Mouse (Mus musculus) heart, adult 2 months (tissue): ENCODE results near the gene Rbm8a2. TPM values are rescaled to one million over a fixed set of nuclear protein-coding genes. Genes with fewer than 3 reads are reported as not detected.

Experiments used
- DNase-seq, 2 experiments: peaks; one replicate each; pipeline ENCODE4 v3.0.0; 2021
- H3K27ac ChIP-seq: fragments of 200-600 bp; 2 replicates; pipeline ENCODE4 v1.8.1; 2022
- H3K27me3 ChIP-seq: fragments of 200-500 bp; 2 replicates; pipeline ENCODE4 v1.6.1; 2012; ENCODE audit warnings: mild to moderate bottlenecking, low read length, inconsistent platforms, mixed read lengths; ENCODE audit not compliant: control insufficient read depth, insufficient read depth
- H3K36me3 ChIP-seq: fragments of 200-500 bp; 2 replicates; pipeline ENCODE4 v1.6.1; 2012; ENCODE audit warnings: low read length, inconsistent platforms; ENCODE audit not compliant: control insufficient read depth, insufficient read depth
- H3K4me1 ChIP-seq: fragments of 200-500 bp; 2 replicates; pipeline ENCODE4 v1.6.1; 2011; ENCODE audit warnings: low read length; ENCODE audit not compliant: control insufficient read depth, insufficient read depth
- H3K4me3 ChIP-seq: fragments of 200-600 bp; 2 replicates; pipeline ENCODE4 v1.8.1; 2022
- H3K79me2 ChIP-seq: fragments of 200-500 bp; replicated peaks from 2 replicates; pipeline ENCODE4 v1.6.1; 2012; ENCODE audit warnings: mild to moderate bottlenecking, inconsistent platforms, low read length, moderate library complexity, mixed read lengths; ENCODE audit not compliant: control insufficient read depth, insufficient read depth
- H3K9ac ChIP-seq: fragments of 200-500 bp; 2 replicates; pipeline ENCODE4 v1.6.1; 2012; ENCODE audit warnings: low read depth, mild to moderate bottlenecking, control low read depth, inconsistent platforms, low read length, mixed read lengths
- CTCF ChIP-seq: fragments of 200-600 bp; IDR thresholded peaks from 2 replicates; pipeline ENCODE4 v1.8.1; 2022; ENCODE audit warnings: antibody characterized with exemption, mild to moderate bottlenecking, moderate library complexity
- EP300 ChIP-seq: fragments of 200-500 bp; IDR thresholded peaks from 2 replicates; pipeline ENCODE4 v1.6.1; 2011; ENCODE audit warnings: low read depth, low read length, control low read depth; ENCODE audit not compliant: insufficient read depth
- POLR2A ChIP-seq: fragments of 200-500 bp; IDR thresholded peaks from 2 replicates; pipeline ENCODE4 v1.6.1; 2011; ENCODE audit warnings: mild to moderate bottlenecking, low read depth, low read length, control low read depth; ENCODE audit not compliant: insufficient read depth
- WGBS: fragments of 180-500 bp; shearing (Covaris S2); methylation state at CpG from one replicate; pipeline ENCODE4 v1.1.7; 2018; 5-methylcytosine and 5-hydroxymethylcytosine counted together
- intact Hi-C: fragments of 180-260 bp; cut with DNase I; formaldehyde crosslinking; loops from one replicate; pipeline ENCODE4 v1.15.1; 2025
- polyA plus RNA-seq: library from polyadenylated mRNA; depleted of rRNA; stranded (reverse); fragments of >200 nt; gene quantifications from 2 replicates; pipeline ENCODE4 v1.2.3, GENCODE M21; 2012; rRNA removed
- total RNA-seq, 2 experiments: library from RNA; stranded (reverse); gene quantifications; 2 replicates each; pipeline ENCODE4 v1.2.3; 2021

Gene Rbm8a2
- total and polyA plus RNA-seq, 3 experiments = not detected

GRCm38 (mm10) chr1:175943168-175943567 is 35.7 kb downstream of the Rbm8a2 start:
- Histone ChIP-seq H3K27ac (no peak overlapping the region), H3K4me1 (no peaks in the 10 kb centered on the region), H3K27me3 (no peaks in the 10 kb centered on the region), H3K36me3 (no peaks in the 10 kb centered on the region), H3K9ac (no peak overlapping the region), H3K79me2 (no peaks in the 10 kb centered on the region), H3K4me3 (no peak overlapping the region)
- 84% methylated on average over 7 of the region's 7 CpGs for WGBS
- DNase-seq = no peak
- no peak for TF ChIP-seq POLR2A
- no peak for TF ChIP-seq EP300
- TF ChIP-seq CTCF = no peak
- intact Hi-C loops = no loop called here

- intact Hi-C loops = loop anchor here (5.0 kb wide), 1 partner anchor 284 kb away; no protein-coding TSS in a partner anchor
- no peak for DNase-seq
- H3K4me1 ChIP-seq = peaks cover 1% of the 10 kb centered on the region; the same call in 1 of the 2 replicates
- H3K9ac ChIP-seq = no peak overlapping the region
- WGBS = 82% methylated on average over 3 of the region's 3 CpGs
- no peak overlapping the region for H3K4me3 ChIP-seq
- no peaks in the 10 kb centered on the region for H3K27me3 ChIP-seq
- H3K27ac ChIP-seq = no peak overlapping the region
- no peak for TF ChIP-seq POLR2A
- no peaks in the 10 kb centered on the region for H3K36me3 ChIP-seq
- H3K79me2 ChIP-seq = no peaks in the 10 kb centered on the region
Observed at GRCm38 (mm10) chr1:175938731-175939130, 40.2 kb downstream of the Rbm8a2 start.

GRCm38 (mm10) chr1:175936282-175936737 is 42.6 kb downstream of the Rbm8a2 start:
- no peak overlapping the region for H3K9ac ChIP-seq
- peaks cover 1% of the 10 kb centered on the region; the same call in 1 of the 2 replicates for H3K4me1 ChIP-seq
- no peaks in the 10 kb centered on the region for H3K27me3 ChIP-seq
- no peak overlapping the region for H3K27ac ChIP-seq
- peak; percentile 89 for TF ChIP-seq CTCF
- TF ChIP-seq EP300 = no peak
- H3K4me3 ChIP-seq = no peak overlapping the region
- WGBS = 10% methylated on average over 11 of the region's 11 CpGs
- no peaks in the 10 kb centered on the region for H3K36me3 ChIP-seq
- intact Hi-C loops = loop anchor here (1.0 to 5.0 kb wide), 3 partner anchors 286 to 926 kb away; no protein-coding TSS in a partner anchor
- H3K79me2 ChIP-seq = no peaks in the 10 kb centered on the region
- peak; percentile 14 to 22 for DNase-seq

GRCm38 (mm10) chr1:175931391-175931790 is 47.5 kb downstream of the Rbm8a2 start:
- intact Hi-C loops = no loop called here
- peak in 1 of 2 experiments; percentile 10 for DNase-seq
- Histone ChIP-seq H3K9ac (no peak overlapping the region), H3K27me3 (no peaks in the 10 kb centered on the region), H3K27ac (no peak overlapping the region), H3K4me1 (peaks cover 1% of the 10 kb centered on the region; the same call in 1 of the 2 replicates), H3K36me3 (no peaks in the 10 kb centered on the region), H3K4me3 (no peak overlapping the region), H3K79me2 (no peaks in the 10 kb centered on the region)
- TF ChIP-seq EP300 (no peak), POLR2A (no peak), CTCF (no peak)
- WGBS = 83% methylated on average over 5 of the region's 5 CpGs

Other genes with a start within 250 kb of the Rbm8a2 start
- gene Exo1, start 98.5 kb downstream of the Rbm8a2 start, total RNA-seq = under 1 TPM in 1 of 2 experiments, not detected in 1; 0.68 TPM
- gene Exo1, start 98.5 kb downstream of the Rbm8a2 start, polyA plus RNA-seq = 0.02 and 0.03 TPM in 2 replicates
- not detected for gene Gm38100, start 58.8 kb downstream of the Rbm8a2 start, total RNA-seq
- not detected in 2 replicates for gene Gm38100, start 58.8 kb downstream of the Rbm8a2 start, polyA plus RNA-seq